Comparison of ENCODE assay signal across 8 mouse cellular contexts in genomic region chr6:46961022-46961686, GRCm38 (mm10).
DNase-seq lines count a peak whose midpoint lies in the region; ATAC-seq and TF ChIP-seq lines count a peak whose summit lies in the region.

No protein-coding gene starts in this region.

- H3K4me3 ChIP-seq in spleen, adult 2 months (ENCODE audit: extremely low read depth, insufficient read depth, insufficient read length), result no peak overlapping the region
- H3K4me3 ChIP-seq in midbrain, embryonic 11.5 days (ENCODE audit: low read depth, low read length), result no peak overlapping the region
- no peak overlapping the region for H3K4me3 ChIP-seq in stomach, embryonic 14.5 days (ENCODE audit: low read depth, low read length)

- peak; percentile 95 for ATAC-seq in midbrain, embryonic 11.5 days (ENCODE audit: low FRiP score)
- peak; percentile 91 for ATAC-seq in stomach, embryonic 14.5 days (ENCODE audit: insufficient number of reproducible peaks, insufficient read depth, low FRiP score, low read depth)

- DNase-seq in spleen, adult 2 months (ENCODE audit: low read depth in 1 of 2, low spot score in 2 of 2), result peak in 1 of 2 experiments; percentile 4
- DNase-seq in spleen, adult 12 weeks (ENCODE audit: low spot score), result no peak
- peak; percentile 81 to 89 for DNase-seq in cerebellum, postnatal 25 days
- peak; percentile 49 to 75 for DNase-seq in frontal cortex, postnatal 25 days (ENCODE audit: low spot score in 2 of 2)
- peak; percentile 54 for DNase-seq in kidney, adult 18-20 months
- peak; percentile 63 to 66 for DNase-seq in left cerebral cortex, postnatal 36 days (ENCODE audit: low spot score in 2 of 2)
- DNase-seq in midbrain, embryonic 11.5 days (ENCODE audit: low spot score, missing footprints), result peak; percentile 97

- H3K27me3 ChIP-seq in spleen, adult 2 months (ENCODE audit: control insufficient read depth, insufficient read depth, low read length), result no peaks in the 10 kb centered on the region
- H3K27me3 ChIP-seq in midbrain, embryonic 11.5 days (ENCODE audit: control insufficient read depth, insufficient read depth, low read length), result no peaks in the 10 kb centered on the region
- no peaks in the 10 kb centered on the region for H3K27me3 ChIP-seq in stomach, embryonic 14.5 days (ENCODE audit: control insufficient read depth, insufficient read depth, low read length)

- no peaks in the 10 kb centered on the region for H3K9me3 ChIP-seq in midbrain, embryonic 11.5 days (ENCODE audit: control insufficient read depth, low read length)
- no peaks in the 10 kb centered on the region for H3K9me3 ChIP-seq in stomach, embryonic 14.5 days (ENCODE audit: control insufficient read depth, low read depth, low read length)

- intact Hi-C loops in left cerebral cortex, postnatal 36 days (cut with DNase I), result loop anchor here (5.0 kb wide), 1 partner anchor 1899 kb away; no protein-coding TSS in a partner anchor

- H3K36me3 ChIP-seq in spleen, adult 2 months (ENCODE audit: control insufficient read depth, insufficient read depth, low read length), result no peaks in the 10 kb centered on the region
- H3K36me3 ChIP-seq in midbrain, embryonic 11.5 days (ENCODE audit: control insufficient read depth, insufficient read depth, low read length), result no peaks in the 10 kb centered on the region
- no peaks in the 10 kb centered on the region for H3K36me3 ChIP-seq in stomach, embryonic 14.5 days (ENCODE audit: control insufficient read depth, insufficient read depth, low read length)

- TF ChIP-seq CTCF in spleen, adult 2 months (IDR thresholded peaks at IDR 0.05; ENCODE audit: extremely low read depth, insufficient read depth, insufficient read length, insufficient replicate concordance), result peak; percentile 25; the same call in 1 of the 2 replicates

- H3K4me2 ChIP-seq in midbrain, embryonic 11.5 days, result no peak overlapping the region
- no peak overlapping the region for H3K4me2 ChIP-seq in stomach, embryonic 14.5 days (replicated peaks; ENCODE audit: low read depth, low read length)

- H3K9ac ChIP-seq in midbrain, embryonic 11.5 days (ENCODE audit: low read length), result no peak overlapping the region
- no peak overlapping the region for H3K9ac ChIP-seq in stomach, embryonic 14.5 days (replicated peaks; ENCODE audit: low read depth, low read length)

- 31% methylated on average over 10 of the region's 10 CpGs for WGBS in spleen, adult 2 months
- WGBS in midbrain, embryonic 11.5 days, result 32% methylated on average over 10 of the region's 10 CpGs
- 33% methylated on average over 10 of the region's 10 CpGs for WGBS in stomach, embryonic 14.5 days

- no peak overlapping the region for H3K27ac ChIP-seq in spleen, adult 2 months (ENCODE audit: insufficient read depth, low read length)
- H3K27ac ChIP-seq in midbrain, embryonic 11.5 days (ENCODE audit: low read depth, low read length), result no peak overlapping the region
- H3K27ac ChIP-seq in stomach, embryonic 14.5 days (ENCODE audit: low read length), result no peak overlapping the region

- H3K4me1 ChIP-seq in spleen, adult 2 months (ENCODE audit: control insufficient read depth, insufficient read depth, insufficient read length), result no peaks in the 10 kb centered on the region
- no peaks in the 10 kb centered on the region for H3K4me1 ChIP-seq in midbrain, embryonic 11.5 days (ENCODE audit: control insufficient read depth, insufficient read depth, low read length)
- no peaks in the 10 kb centered on the region for H3K4me1 ChIP-seq in stomach, embryonic 14.5 days (ENCODE audit: control insufficient read depth, insufficient read depth, low read length)

- no peak for TF ChIP-seq POLR2A in spleen, adult 2 months (IDR thresholded peaks at IDR 0.05; ENCODE audit: low read depth, low read length)
